Mouse (Mus musculus): ENCODE measurements around the gene Atm. TPM values are rescaled to one million over a fixed set of nuclear protein-coding genes. Genes with fewer than 3 reads are reported as not detected.

The Atm gene
- total and polyA plus RNA-seq, 3 experiments = 19.0 to 33.6 (median 22.8) TPM

DNA sequence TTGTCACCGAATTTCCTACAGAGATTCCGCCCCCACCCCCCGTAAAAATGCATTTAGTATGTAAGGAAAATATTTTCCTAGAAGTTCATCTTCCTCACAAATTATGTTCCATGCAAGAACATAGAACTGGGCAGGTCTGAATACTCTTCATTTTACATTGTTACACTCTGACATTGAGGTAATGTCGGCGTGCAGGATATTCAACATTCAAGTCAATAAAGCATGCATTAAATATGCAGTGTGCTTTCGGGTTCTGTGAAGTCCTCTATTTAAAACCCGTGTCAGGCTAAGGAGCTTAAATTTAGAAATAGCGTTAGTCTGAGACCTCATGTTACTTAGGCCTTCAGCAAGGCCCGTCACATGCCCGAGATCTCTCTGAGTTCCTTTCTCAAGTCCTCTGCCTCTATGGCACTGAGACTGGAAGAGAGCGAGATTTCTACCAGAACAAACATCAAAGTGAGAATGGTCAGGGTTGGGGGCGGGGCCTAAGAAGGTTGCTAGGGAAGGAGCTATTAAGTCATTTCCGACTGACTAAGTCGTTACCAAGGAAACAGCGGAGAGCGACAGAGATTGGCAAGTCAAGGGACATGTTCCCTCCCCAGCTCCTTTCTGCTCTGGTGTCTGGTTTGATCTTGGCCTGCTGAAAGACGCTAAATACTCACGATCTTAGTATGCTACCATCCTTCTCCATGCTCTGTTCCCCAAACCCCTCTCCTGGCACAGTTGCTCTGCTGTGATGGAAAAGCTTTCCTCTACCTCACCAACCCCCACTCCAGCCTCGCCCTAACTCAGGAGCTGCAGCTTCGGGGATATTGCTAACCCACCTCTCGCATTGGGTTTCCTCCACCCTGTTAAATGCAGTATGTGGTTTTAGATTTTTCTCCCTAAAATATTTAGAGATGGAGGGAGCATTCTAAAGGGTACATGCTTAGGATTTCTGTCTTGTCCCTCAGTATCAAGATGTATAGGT lies 131.5 kb downstream of the Atm start:
- DNase-seq (ENCODE audit: extremely low read depth) = peak; percentile 91
- Histone ChIP-seq H3K4me3 (replicated peaks in 1 of 3; ENCODE audit: low read depth in 2 of 3, low read length in 2 of 3, poor library complexity in 1 of 3) (peak overlapping the region in 2 of 3 experiments; percentile 17 to 39), H3K9ac (ENCODE audit: insufficient read depth, low read depth) (no peak overlapping the region), H3K4me2 (ENCODE audit: insufficient read depth, low read depth, poor library complexity, severe bottlenecking) (no peak overlapping the region), H3K27me3 (replicated peaks) (no peaks in the 10 kb centered on the region), H3K9me3 (replicated peaks; ENCODE audit: low read length) (no peaks in the 10 kb centered on the region), H3K36me3 (replicated peaks in 1 of 2; ENCODE audit: control insufficient read depth in 1 of 2, insufficient read depth in 1 of 2, low read length in 1 of 2) (no peaks in the 10 kb centered on the region), H3K4me1 (ENCODE audit: control insufficient read depth in 1 of 2, insufficient read depth in 2 of 2) (peaks cover 2 to 18% of the 10 kb centered on the region in 2 experiments; a peak in 3 of 4 replicates), H3K79me2 (replicated peaks; ENCODE audit: control insufficient read depth, extremely low read depth, insufficient read depth, poor library complexity, severe bottlenecking) (no peaks in the 10 kb centered on the region), H3K27ac (ENCODE audit: insufficient read depth, low read depth) (no peak overlapping the region)
- dilution Hi-C loops (cut with MboI; ENCODE audit: extremely low pct_ligation_motif_present, extremely low pct_unique_long_range_greater_than_20kb, low sequenced_read_pairs) (no loop called here), in situ Hi-C loops (cut with MboI; ENCODE audit: low pct_ligation_motif_present, low pct_unique_long_range_greater_than_20kb, low sequenced_read_pairs) (no loop called here)
- 0 out of 2 replicates have a peak, but pooled peaks have one; percentile 23 for TF ChIP-seq SIN3A (IDR thresholded peaks at IDR 0.05; ENCODE audit: low read length)
- TF ChIP-seq MXI1 (IDR thresholded peaks at IDR 0.05; ENCODE audit: low read depth, low read length) = 0 out of 2 replicates have a peak, but pooled peaks have one; percentile 30
- TF ChIP-seq POLR2A (IDR thresholded peaks at IDR 0.05; ENCODE audit: low read depth, low read length) = 0 out of 2 replicates have a peak, but pooled peaks have one; percentile 23
- no peak for TF ChIP-seq E2F4 (IDR thresholded peaks at IDR 0.05; ENCODE audit: insufficient replicate concordance, low read depth, low read length)
- no peak for TF ChIP-seq IRF4 (IDR thresholded peaks at IDR 0.05; ENCODE audit: low read depth, low read length)
- TF ChIP-seq NELFE (IDR thresholded peaks at IDR 0.05; ENCODE audit: low read depth, low read length) = 0 out of 2 replicates have a peak, but pooled peaks have one; percentile 27
- TF ChIP-seq ETS1 (conservative IDR thresholded peaks at IDR 0.05; ENCODE audit: low read depth, low read length) = no peak

DNA sequence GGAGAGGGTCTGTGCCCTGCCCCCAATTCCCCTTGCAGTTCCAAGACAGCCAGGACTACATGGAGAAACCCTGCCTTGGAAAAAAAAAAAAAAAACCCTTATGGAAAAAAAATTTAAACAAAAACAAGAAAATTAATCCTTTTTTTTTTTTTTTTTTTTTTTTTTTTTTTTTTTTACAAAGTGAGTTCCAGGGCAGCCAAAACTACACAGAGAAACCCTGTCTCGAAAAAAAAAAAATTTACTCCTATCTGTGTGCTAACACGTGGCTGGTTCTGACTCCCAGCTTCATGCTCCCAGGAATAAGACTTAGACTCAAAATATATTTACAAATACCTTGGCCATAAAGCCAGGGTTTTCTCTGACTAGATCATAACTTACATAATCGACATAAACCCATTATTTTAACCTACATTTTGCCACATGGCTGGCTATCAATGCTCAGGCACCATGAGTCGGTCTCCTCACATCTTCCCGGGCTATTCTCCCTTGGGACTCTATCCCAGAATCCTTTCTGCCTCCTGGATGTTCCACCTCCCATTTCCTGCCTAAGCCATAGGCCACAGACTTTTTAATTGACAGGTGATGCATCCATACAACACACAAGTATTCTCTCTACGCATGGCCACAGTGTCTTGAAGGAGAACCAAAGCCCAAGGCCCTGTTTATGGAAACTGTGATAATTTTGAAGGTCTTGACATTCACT lies 132.3 kb downstream of the Atm start:
- no peaks in the 10 kb centered on the region for H3K27me3 ChIP-seq (replicated peaks)
- no peaks in the 10 kb centered on the region for H3K9me3 ChIP-seq (replicated peaks; ENCODE audit: low read length)
- DNase-seq (ENCODE audit: extremely low read depth) = peak; percentile 55
- H3K79me2 ChIP-seq (replicated peaks; ENCODE audit: control insufficient read depth, extremely low read depth, insufficient read depth, poor library complexity, severe bottlenecking) = no peaks in the 10 kb centered on the region
- H3K27ac ChIP-seq (ENCODE audit: insufficient read depth, low read depth) = no peak overlapping the region
- peaks cover 2 to 18% of the 10 kb centered on the region in 2 experiments; a peak in 3 of 4 replicates for H3K4me1 ChIP-seq (ENCODE audit: control insufficient read depth in 1 of 2, insufficient read depth in 2 of 2)
- peak; percentile 68 for TF ChIP-seq ZNF384 (IDR thresholded peaks at IDR 0.05; ENCODE audit: low read depth, low read length)
- no peak for TF ChIP-seq KAT2A (IDR thresholded peaks at IDR 0.05; ENCODE audit: insufficient replicate concordance, low read length)
- TF ChIP-seq CHD1 (IDR thresholded peaks at IDR 0.05; ENCODE audit: low read depth, low read length) = no peak
- no peak for TF ChIP-seq MAX (IDR thresholded peaks at IDR 0.05; ENCODE audit: low read length)
- dilution Hi-C loops (cut with MboI; ENCODE audit: extremely low pct_ligation_motif_present, extremely low pct_unique_long_range_greater_than_20kb, low sequenced_read_pairs) = no loop called here
- in situ Hi-C loops (cut with MboI; ENCODE audit: low pct_ligation_motif_present, low pct_unique_long_range_greater_than_20kb, low sequenced_read_pairs) = no loop called here
- no peaks in the 10 kb centered on the region for H3K36me3 ChIP-seq (replicated peaks in 1 of 2; ENCODE audit: control insufficient read depth in 1 of 2, insufficient read depth in 1 of 2, low read length in 1 of 2)
- no peak overlapping the region for H3K9ac ChIP-seq (ENCODE audit: insufficient read depth, low read depth)
- H3K4me2 ChIP-seq (ENCODE audit: insufficient read depth, low read depth, poor library complexity, severe bottlenecking) = no peak overlapping the region
- peak overlapping the region in 1 of 3 experiments; percentile 39 for H3K4me3 ChIP-seq (replicated peaks in 1 of 3; ENCODE audit: low read depth in 2 of 3, low read length in 2 of 3, poor library complexity in 1 of 3)

Data from CH12.LX (cell line).